Mouse (Mus musculus): Measurements from ENCODE around the gene Hsd17b10.

DNA sequence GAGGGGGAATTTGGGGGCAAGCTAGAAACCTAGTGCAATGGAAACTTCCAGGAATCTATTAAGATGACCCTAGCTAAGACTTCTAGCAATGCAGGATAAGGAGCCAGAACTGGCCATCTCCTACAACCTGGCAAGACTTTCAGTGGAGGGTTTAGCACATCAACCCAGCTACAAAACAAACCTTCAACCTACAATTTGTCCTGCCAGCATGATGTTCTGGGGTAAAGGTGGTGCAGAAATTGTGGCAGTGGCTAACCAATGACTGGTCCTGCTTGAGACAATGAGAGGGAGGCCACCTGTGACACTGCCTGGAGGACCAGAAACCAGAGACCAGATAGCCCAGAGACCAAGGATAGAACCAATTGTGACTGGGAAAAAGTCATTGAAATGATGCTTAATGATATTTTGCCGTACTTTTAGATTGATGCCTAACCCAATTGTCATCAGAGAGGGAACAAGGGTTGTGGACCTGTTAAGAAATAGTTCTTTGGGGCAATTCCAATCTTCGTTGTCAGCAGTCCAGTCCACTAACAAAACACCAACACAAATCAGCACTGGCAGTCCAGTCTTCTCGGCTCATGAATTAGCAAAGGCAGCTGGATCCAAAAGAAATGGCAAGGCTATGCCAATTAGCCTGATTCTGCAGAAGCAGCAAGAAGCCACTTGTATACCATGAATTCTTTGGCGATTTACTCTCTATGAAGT lies 2.5 kb upstream of the Hsd17b10 start:
- TF ChIP-seq CTCF (IDR thresholded peaks at IDR 0.05; ENCODE audit: insufficient read depth, low read length) = no peak
- no peak for TF ChIP-seq POLR2A (IDR thresholded peaks at IDR 0.05; ENCODE audit: borderline replicate concordance, extremely low read depth, low read depth, low read length)
